ENCODE assay signal across 8 mouse cellular contexts in genomic region chr12:80518757-80519620, GRCm38 (mm10). TPM values are rescaled to one million over a fixed set of nuclear protein-coding genes. Genes with fewer than 3 reads are reported as not detected.
DNase-seq lines count a peak whose midpoint lies in the region; ATAC-seq lines count a peak whose summit lies in the region.

No protein-coding gene starts in this region.

- WGBS in heart, embryonic 13.5 days: under 1% methylated on average over 73 of the region's 90 CpGs
- under 1% methylated on average over 90 of the region's 90 CpGs for WGBS in embryonic facial prominence, embryonic 12.5 days
- under 1% methylated on average over 83 of the region's 90 CpGs for WGBS in hindbrain, embryonic 14.5 days
- under 1% methylated on average over 83 of the region's 90 CpGs for WGBS in limb, embryonic 15.5 days

- H3K9me3 ChIP-seq in heart, embryonic 13.5 days: no peaks in the 10 kb centered on the region
- H3K9me3 ChIP-seq in embryonic facial prominence, embryonic 12.5 days: no peaks in the 10 kb centered on the region
- H3K9me3 ChIP-seq in hindbrain, embryonic 14.5 days (ENCODE audit: control insufficient read depth, low read length): no peaks in the 10 kb centered on the region
- H3K9me3 ChIP-seq in limb, embryonic 15.5 days: no peaks in the 10 kb centered on the region

- peaks cover 14% of the 10 kb centered on the region for H3K4me1 ChIP-seq in heart, embryonic 13.5 days
- H3K4me1 ChIP-seq in embryonic facial prominence, embryonic 12.5 days: peaks cover 7% of the 10 kb centered on the region
- peaks cover 32% of the 10 kb centered on the region for H3K4me1 ChIP-seq in hindbrain, embryonic 14.5 days (replicated peaks; ENCODE audit: control insufficient read depth, insufficient read depth, low read length)
- peaks cover 24% of the 10 kb centered on the region for H3K4me1 ChIP-seq in limb, embryonic 15.5 days

- intact Hi-C loops in heart, postnatal 36 days (cut with DNase I): loop anchor here (2.0 kb wide), 1 partner anchor 58 kb away; no protein-coding TSS in a partner anchor

- H3K9ac ChIP-seq in heart, embryonic 13.5 days: peak overlapping the region; percentile 76
- peak overlapping the region; percentile 61 for H3K9ac ChIP-seq in embryonic facial prominence, embryonic 12.5 days
- peak overlapping the region; percentile 71 for H3K9ac ChIP-seq in hindbrain, embryonic 14.5 days
- H3K9ac ChIP-seq in limb, embryonic 15.5 days: peak overlapping the region; percentile 60

- peak overlapping the region; percentile 100 for H3K4me2 ChIP-seq in heart, embryonic 13.5 days
- H3K4me2 ChIP-seq in embryonic facial prominence, embryonic 12.5 days (replicated peaks): peak overlapping the region; percentile 90
- peak overlapping the region; percentile 97 for H3K4me2 ChIP-seq in hindbrain, embryonic 14.5 days (replicated peaks)
- H3K4me2 ChIP-seq in limb, embryonic 15.5 days: peak overlapping the region; percentile 95

- DNase-seq in heart, postnatal 36 days: no peak
- peak; percentile 46 for DNase-seq in adrenal gland, postnatal 10 days
- peak; percentile 75 for DNase-seq in hindbrain, embryonic 14.5 days (ENCODE audit: low spot score)
- peak; percentile 32 for DNase-seq in retina, postnatal 7 days (ENCODE audit: low read depth, low spot score)

- no peaks in the 10 kb centered on the region for H3K36me3 ChIP-seq in heart, embryonic 13.5 days
- H3K36me3 ChIP-seq in embryonic facial prominence, embryonic 12.5 days: no peaks in the 10 kb centered on the region
- no peaks in the 10 kb centered on the region for H3K36me3 ChIP-seq in hindbrain, embryonic 14.5 days (replicated peaks; ENCODE audit: control insufficient read depth, insufficient read depth)
- no peaks in the 10 kb centered on the region for H3K36me3 ChIP-seq in limb, embryonic 15.5 days

- peak overlapping the region; percentile 72 for H3K4me3 ChIP-seq in heart, embryonic 13.5 days
- peak overlapping the region; percentile 72 for H3K4me3 ChIP-seq in embryonic facial prominence, embryonic 12.5 days
- H3K4me3 ChIP-seq in hindbrain, embryonic 14.5 days (replicated peaks; ENCODE audit: low read length): peak overlapping the region; percentile 83
- H3K4me3 ChIP-seq in limb, embryonic 15.5 days: peak overlapping the region; percentile 67

- H3K27ac ChIP-seq in heart, embryonic 13.5 days (replicated peaks): no peak overlapping the region
- 0 out of 2 replicates have a peak overlapping the region, but pooled peaks have one; percentile 7 for H3K27ac ChIP-seq in embryonic facial prominence, embryonic 12.5 days
- peak overlapping the region; percentile 86 for H3K27ac ChIP-seq in hindbrain, embryonic 14.5 days
- H3K27ac ChIP-seq in limb, embryonic 15.5 days: peak overlapping the region; percentile 47

- peaks cover 96% of the 10 kb centered on the region for H3K27me3 ChIP-seq in heart, embryonic 13.5 days (replicated peaks)
- H3K27me3 ChIP-seq in embryonic facial prominence, embryonic 12.5 days: peaks cover 39% of the 10 kb centered on the region
- peaks cover 15% of the 10 kb centered on the region for H3K27me3 ChIP-seq in hindbrain, embryonic 14.5 days (ENCODE audit: control insufficient read depth, insufficient read depth, low read length)
- H3K27me3 ChIP-seq in limb, embryonic 15.5 days: peaks cover 88% of the 10 kb centered on the region

- peak; percentile 21; the same call in 1 of the 2 replicates for ATAC-seq in heart, embryonic 13.5 days (ENCODE audit: extremely low read depth, insufficient number of reproducible peaks, low FRiP score, low TSS enrichment)
- peak; percentile 72 for ATAC-seq in embryonic facial prominence, embryonic 12.5 days (ENCODE audit: insufficient number of reproducible peaks, insufficient read depth, low FRiP score, low TSS enrichment)
- peak; percentile 85 for ATAC-seq in hindbrain, embryonic 14.5 days (ENCODE audit: low FRiP score)
- peak; percentile 37 for ATAC-seq in limb, embryonic 15.5 days (ENCODE audit: insufficient number of reproducible peaks, low FRiP score, low TSS enrichment, low read depth)
- no peak for ATAC-seq in granulocyte monocyte progenitor cell, adult 5-6 weeks (replicated peaks; ENCODE audit: poor library complexity, severe bottlenecking)

RNA-seq across cellular contexts. Expression of gene Galnt16, which starts 0.9 kb away (rescaled TPM):
- polyA plus RNA-seq in heart, embryonic 13.5 days (2015; fragmentation: Nextera tagmentation; extraction: Ambion mirVana): 3.2 and 3.7 TPM in 2 replicates
- total RNA-seq in heart, postnatal 36 days (2021): 1 to 10 TPM; 2.7 to 3.7 TPM
- total RNA-seq in adrenal gland, postnatal 10 days (2021): 10 to 100 TPM; 16.3 to 16.8 TPM
- 14.3 and 14.7 TPM in 2 replicates for polyA plus RNA-seq in embryonic facial prominence, embryonic 12.5 days (2016; fragmentation: Nextera tagmentation; extraction: Ambion mirVana)
- polyA plus RNA-seq in hindbrain, embryonic 14.5 days (2014; fragmentation: Nextera tagmentation; extraction: Ambion mirVana): 20.2 and 21.2 TPM in 2 replicates
- 23.5 and 24.9 TPM in 2 replicates for polyA plus RNA-seq in limb, embryonic 15.5 days (2015; fragmentation: Nextera tagmentation; extraction: Ambion mirVana)
- total RNA-seq in granulocyte monocyte progenitor cell, adult 5-6 weeks (2014; fragmentation: Nextera tagmentation): not detected in 2 replicates
- not detected in 2 replicates for total RNA-seq in granulocyte monocyte progenitor cell, adult 5-6 weeks (2017)

RNA-seq across cellular contexts. Expression of gene Exd2, which starts 56.1 kb away (rescaled TPM):
- polyA plus RNA-seq in heart, embryonic 13.5 days (2015; fragmentation: Nextera tagmentation; extraction: Ambion mirVana): 16.6 and 16.9 TPM in 2 replicates
- total RNA-seq in heart, postnatal 36 days (2021): 10 to 100 TPM; 12.8 to 14.4 TPM
- total RNA-seq in adrenal gland, postnatal 10 days (2021): 10 to 100 TPM; 17.0 to 17.5 TPM
- polyA plus RNA-seq in embryonic facial prominence, embryonic 12.5 days (2016; fragmentation: Nextera tagmentation; extraction: Ambion mirVana): 37.7 and 38.5 TPM in 2 replicates
- 48.1 and 51.8 TPM in 2 replicates for polyA plus RNA-seq in hindbrain, embryonic 14.5 days (2014; fragmentation: Nextera tagmentation; extraction: Ambion mirVana)
- polyA plus RNA-seq in limb, embryonic 15.5 days (2015; fragmentation: Nextera tagmentation; extraction: Ambion mirVana): 23.0 and 24.9 TPM in 2 replicates
- 13.8 and 20.0 TPM in 2 replicates for total RNA-seq in granulocyte monocyte progenitor cell, adult 5-6 weeks (2014; fragmentation: Nextera tagmentation)
- total RNA-seq in granulocyte monocyte progenitor cell, adult 5-6 weeks (2017): 9.9 and 11.2 TPM in 2 replicates

Comparison
In these comparisons a context has a peak if more than half of its experiments do, and no peak if none do; other contexts are left out.
1. DNase-seq: peak in adrenal gland, postnatal 10 days (single experiment), hindbrain, embryonic 14.5 days (single experiment) and retina, postnatal 7 days (single experiment); none in heart, postnatal 36 days (0 of 2).
2. Peak in every context shown above with its lines, with median percentiles within 50 percentile points of each other: H3K4me2 ChIP-seq, H3K4me3 ChIP-seq and H3K9ac ChIP-seq.